Mouse (Mus musculus) erythroblast, embryonic 14.5 days (primary cell): ENCODE results near the gene Cacna2d3. TPM values are rescaled to one million over a fixed set of nuclear protein-coding genes. Genes with fewer than 3 reads are reported as not detected.

ENCODE experiments used
- H3K27me3 ChIP-seq: 2 replicates; pipeline ENCODE4 v1.6.1; 2012; ENCODE audit warnings: inconsistent platforms; ENCODE audit not compliant: control insufficient read depth
- H3K36me3 ChIP-seq: 2 replicates; pipeline ENCODE4 v1.6.1; 2012; ENCODE audit warnings: mild to moderate bottlenecking, inconsistent platforms; ENCODE audit not compliant: control insufficient read depth
- H3K4me1 ChIP-seq: 2 replicates; pipeline ENCODE4 v1.6.1; 2012; ENCODE audit warnings: inconsistent platforms; ENCODE audit not compliant: control insufficient read depth
- H3K4me3 ChIP-seq: replicated peaks from 2 replicates; pipeline ENCODE3; 2012; ENCODE audit warnings: moderate library complexity, mild to moderate bottlenecking, inconsistent platforms
- H3K9me3 ChIP-seq: 2 replicates; pipeline ENCODE4 v1.6.1; 2012; ENCODE audit warnings: low read length, inconsistent platforms, mixed read lengths; ENCODE audit not compliant: control insufficient read depth
- GATA1 ChIP-seq: IDR thresholded peaks from 2 replicates; pipeline ENCODE4 v1.6.1; 2012; ENCODE audit warnings: low read length, inconsistent platforms, mixed read lengths
- TAL1 ChIP-seq: IDR thresholded peaks from 3 replicates; pipeline ENCODE4 v1.6.1; 2012; ENCODE audit warnings: low read length, inconsistent platforms, mixed read lengths
- polyA plus RNA-seq: library from polyadenylated mRNA; stranded (reverse); fragments of >175 nt; gene quantifications from 2 replicates; pipeline ENCODE4 v1.2.3, GENCODE M21; 2012

The Cacna2d3 gene
- polyA plus RNA-seq, 1 experiment = 0.14 TPM

GRCm38 (mm10) chr14:29183730-29184129, 537.9 kb downstream of the Cacna2d3 start:
- Histone ChIP-seq H3K4me1 (no peaks in the 10 kb centered on the region), H3K27me3 (no peaks in the 10 kb centered on the region), H3K4me3 (no peak overlapping the region), H3K9me3 (peaks cover 5% of the 10 kb centered on the region; the same call in 1 of the 2 replicates), H3K36me3 (no peaks in the 10 kb centered on the region)
- no peak for TF ChIP-seq TAL1
- TF ChIP-seq GATA1 = no peak

- no peak overlapping the region for H3K4me3 ChIP-seq
- TF ChIP-seq GATA1 (no peak), TAL1 (no peak)
- no peaks in the 10 kb centered on the region for H3K4me1 ChIP-seq
- H3K36me3 ChIP-seq = no peaks in the 10 kb centered on the region
- no peaks in the 10 kb centered on the region for H3K27me3 ChIP-seq
- peaks cover 7% of the 10 kb centered on the region; the same call in 1 of the 2 replicates for H3K9me3 ChIP-seq
These were observed 542.2 kb downstream of the Cacna2d3 start for GRCm38 (mm10) chr14:29179397-29179888.

DNA sequence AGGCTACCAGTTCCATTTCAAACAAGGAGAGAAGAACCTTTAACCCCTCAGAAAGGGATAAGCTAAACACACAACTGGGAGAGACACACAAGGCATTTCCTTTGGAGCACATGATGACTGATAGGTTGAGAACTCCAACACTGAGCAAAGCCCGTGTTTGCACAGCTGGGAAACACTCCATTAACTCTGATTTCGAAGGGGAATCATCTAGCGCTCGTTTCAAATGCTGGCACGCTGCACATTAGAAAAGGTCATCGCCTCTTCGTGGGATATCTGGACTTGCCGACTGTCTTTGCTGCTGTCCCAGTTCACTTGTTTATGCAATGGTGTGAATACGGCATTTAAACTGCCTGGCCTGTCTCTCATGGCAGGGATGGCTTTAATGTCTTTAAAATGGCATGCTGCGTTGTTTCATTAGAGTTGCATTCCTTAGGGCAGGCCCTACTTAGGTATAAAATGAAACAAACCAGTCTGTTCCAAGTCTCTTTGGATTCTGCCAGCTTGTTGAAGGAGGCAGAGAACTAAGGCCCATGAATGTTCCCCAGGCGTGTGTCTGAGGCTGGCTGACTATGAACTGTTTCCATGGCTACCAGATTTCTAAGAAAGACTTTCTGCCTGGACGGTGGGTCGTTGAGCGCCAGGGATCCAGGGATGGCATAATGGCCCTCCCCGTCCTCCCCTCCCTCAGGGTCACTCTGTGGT, 542.8 kb downstream of the Cacna2d3 start:
- H3K9me3 ChIP-seq = peaks cover 7% of the 10 kb centered on the region; the same call in 1 of the 2 replicates
- no peaks in the 10 kb centered on the region for H3K27me3 ChIP-seq
- TF ChIP-seq TAL1 (no peak), GATA1 (no peak)
- H3K4me1 ChIP-seq = no peaks in the 10 kb centered on the region
- H3K36me3 ChIP-seq = no peaks in the 10 kb centered on the region
- H3K4me3 ChIP-seq = no peak overlapping the region

DNA sequence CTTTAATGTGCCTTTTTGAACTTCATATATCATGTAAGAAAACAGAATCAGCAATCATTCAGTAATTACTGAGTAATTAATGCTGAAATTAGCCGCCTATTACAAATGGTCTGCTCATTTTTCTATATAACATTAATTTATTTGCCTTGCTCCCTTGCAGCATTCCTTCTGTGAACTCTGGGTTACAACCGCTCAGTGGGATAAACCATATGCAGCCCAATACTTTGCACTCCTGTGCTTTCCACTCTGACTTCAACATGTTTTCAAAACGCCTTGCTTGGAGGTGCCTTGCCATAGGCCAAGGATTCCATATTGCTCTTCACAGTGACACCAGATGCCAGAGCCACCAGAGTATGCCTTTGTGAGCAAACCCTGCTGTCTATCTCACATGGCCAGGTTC, 546.9 kb downstream of the Cacna2d3 start:
- Histone ChIP-seq H3K4me3 (no peak overlapping the region), H3K9me3 (peaks cover 11% of the 10 kb centered on the region; the same call in 1 of the 2 replicates), H3K27me3 (no peaks in the 10 kb centered on the region), H3K36me3 (no peaks in the 10 kb centered on the region), H3K4me1 (no peaks in the 10 kb centered on the region)
- no peak for TF ChIP-seq TAL1
- TF ChIP-seq GATA1 = no peak

GRCm38 (mm10) chr14:29172207-29172606, 549.5 kb downstream of the Cacna2d3 start:
- Histone ChIP-seq H3K4me3 (no peak overlapping the region), H3K4me1 (no peaks in the 10 kb centered on the region), H3K9me3 (peaks cover 4% of the 10 kb centered on the region; the same call in 1 of the 2 replicates), H3K36me3 (no peaks in the 10 kb centered on the region), H3K27me3 (no peaks in the 10 kb centered on the region)
- TF ChIP-seq GATA1 (no peak), TAL1 (no peak)

DNA sequence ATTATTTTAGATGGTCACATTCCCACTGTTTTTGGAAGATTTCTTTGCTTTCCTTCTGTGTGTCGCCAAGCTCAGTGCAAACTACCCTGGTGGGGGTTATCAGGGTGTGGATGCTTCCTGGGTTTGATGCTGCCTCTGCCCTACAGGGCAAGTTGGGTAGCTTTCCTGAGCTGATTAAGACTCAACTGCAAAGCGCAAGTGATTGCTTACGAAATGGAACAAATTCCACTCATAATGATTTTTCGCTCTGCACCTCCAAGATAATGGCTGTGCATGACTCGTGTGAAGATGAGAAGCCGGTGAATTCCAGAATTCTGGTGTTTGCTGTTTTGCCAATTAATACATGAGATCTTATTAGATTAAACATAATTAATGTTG, 557.0 kb downstream of the Cacna2d3 start:
- Histone ChIP-seq H3K36me3 (no peaks in the 10 kb centered on the region), H3K4me1 (no peaks in the 10 kb centered on the region), H3K27me3 (no peaks in the 10 kb centered on the region), H3K4me3 (no peak overlapping the region), H3K9me3 (no peaks in the 10 kb centered on the region)
- TF ChIP-seq GATA1 (no peak), TAL1 (no peak)

- Histone ChIP-seq H3K4me3 (no peak overlapping the region), H3K4me1 (no peaks in the 10 kb centered on the region), H3K9me3 (no peaks in the 10 kb centered on the region)
These were observed 557.5 kb downstream of the Cacna2d3 start for GRCm38 (mm10) chr14:29163998-29164652.

GRCm38 (mm10) chr14:29159803-29160202, 561.9 kb downstream of the Cacna2d3 start:
- Histone ChIP-seq H3K36me3 (no peaks in the 10 kb centered on the region), H3K4me1 (no peaks in the 10 kb centered on the region), H3K27me3 (no peaks in the 10 kb centered on the region), H3K4me3 (no peak overlapping the region), H3K9me3 (peaks cover 2% of the 10 kb centered on the region; the same call in 1 of the 2 replicates)
- TF ChIP-seq GATA1 = no peak
- TF ChIP-seq TAL1 = no peak

More at GRCm38 (mm10) chr14:29163998-29164652, 557.5 kb downstream of the Cacna2d3 start:
- Histone ChIP-seq H3K27me3 (no peaks in the 10 kb centered on the region), H3K36me3 (no peaks in the 10 kb centered on the region)
- TF ChIP-seq TAL1 = no peak
- no peak for TF ChIP-seq GATA1

DNA sequence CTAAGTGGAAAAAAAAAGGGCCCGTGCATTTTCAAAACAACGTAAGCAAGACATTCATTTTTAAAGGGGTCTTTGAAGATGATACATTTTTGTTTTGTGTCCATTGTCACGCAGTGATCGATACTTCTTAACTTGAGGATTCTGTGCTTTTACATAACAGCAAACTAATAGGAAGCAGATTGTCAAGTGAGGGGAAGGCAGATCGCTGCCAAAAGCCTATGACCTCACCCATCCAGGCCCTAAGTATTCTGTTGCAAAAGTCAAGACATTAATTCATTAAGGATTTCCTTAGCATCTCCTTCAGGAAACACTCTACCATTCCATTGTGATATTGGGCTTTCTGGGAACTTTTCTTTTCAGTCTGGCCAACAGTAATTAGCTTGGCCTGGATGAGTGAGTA, 564.6 kb downstream of the Cacna2d3 start:
- Histone ChIP-seq H3K27me3 (no peaks in the 10 kb centered on the region), H3K4me3 (no peak overlapping the region), H3K36me3 (no peaks in the 10 kb centered on the region), H3K9me3 (peaks cover 2% of the 10 kb centered on the region; the same call in 1 of the 2 replicates), H3K4me1 (no peaks in the 10 kb centered on the region)
- no peak for TF ChIP-seq TAL1
- TF ChIP-seq GATA1 = no peak
